Mouse (Mus musculus) cerebellum, postnatal 10 days (tissue): ENCODE data around the gene Hoxb5.

Source experiments
- DNase-seq, 2 experiments: peaks; one replicate each; pipeline ENCODE4 v3.0.0; 2021; ENCODE audit warnings: mixed read lengths in 2 of 2

The Hoxb5 gene

GRCm38 (mm10) chr11:96342576-96342930 is 39.4 kb downstream of the Hoxb5 start:
- no peak for DNase-seq

GRCm38 (mm10) chr11:96343206-96343745 is 40.1 kb downstream of the Hoxb5 start:
- no peak for DNase-seq

- DNase-seq = no peak
These were observed 41.1 kb downstream of the Hoxb5 start for GRCm38 (mm10) chr11:96344061-96344877.

- DNase-seq = no peak
These were observed 41.7 kb downstream of the Hoxb5 start for GRCm38 (mm10) chr11:96344878-96345159.

GRCm38 (mm10) chr11:96345220-96345892 is 42.2 kb downstream of the Hoxb5 start:
- DNase-seq = peak; percentile 30 to 38

- no peak for DNase-seq
These were observed 43.0 kb downstream of the Hoxb5 start for GRCm38 (mm10) chr11:96345893-96346806.

GRCm38 (mm10) chr11:96346916-96347520 is 43.9 kb downstream of the Hoxb5 start:
- DNase-seq = no peak

- DNase-seq = no peak
These were observed 44.6 kb downstream of the Hoxb5 start for GRCm38 (mm10) chr11:96347717-96348116.

GRCm38 (mm10) chr11:96348141-96348928 is 45.2 kb downstream of the Hoxb5 start:
- no peak for DNase-seq

GRCm38 (mm10) chr11:96348988-96349387 is 45.9 kb downstream of the Hoxb5 start:
- DNase-seq = no peak

- DNase-seq = peak in 1 of 2 experiments; percentile 21
These were observed 46.6 kb downstream of the Hoxb5 start for GRCm38 (mm10) chr11:96349491-96350340.

GRCm38 (mm10) chr11:96350341-96350624 is 47.1 kb downstream of the Hoxb5 start, which contains the start of gene Hoxb2:
Gene Hoxb2 (plus strand): TSS chr11:96350525.
- DNase-seq = no peak

- DNase-seq = no peak
These were observed 47.7 kb downstream of the Hoxb5 start for GRCm38 (mm10) chr11:96350791-96351190.

- peak in 1 of 2 experiments; percentile 17 for DNase-seq
These were observed 48.2 kb downstream of the Hoxb5 start for GRCm38 (mm10) chr11:96351312-96351711.

GRCm38 (mm10) chr11:96351831-96352230 is 48.7 kb downstream of the Hoxb5 start:
- DNase-seq = no peak

- DNase-seq = peak; percentile 47 to 48
These were observed 49.8 kb downstream of the Hoxb5 start for GRCm38 (mm10) chr11:96352691-96353521.

GRCm38 (mm10) chr11:96353522-96353841 is 50.3 kb downstream of the Hoxb5 start:
- peak in 1 of 2 experiments; percentile 53 for DNase-seq

- DNase-seq = peak; percentile 39 to 49
These were observed 50.8 kb downstream of the Hoxb5 start for GRCm38 (mm10) chr11:96353939-96354338.

GRCm38 (mm10) chr11:96354376-96354775 is 51.2 kb downstream of the Hoxb5 start:
- peak in 1 of 2 experiments; percentile 40 for DNase-seq

GRCm38 (mm10) chr11:96354801-96355311 is 51.7 kb downstream of the Hoxb5 start:
- DNase-seq = no peak
